Mouse (Mus musculus) hindbrain, embryonic 14.5 days (tissue): Measurements from ENCODE around the gene Spaca3. TPM values are rescaled to one million over a fixed set of nuclear protein-coding genes. Genes with fewer than 3 reads are reported as not detected.

Experiments used
- ATAC-seq: fragments of 200-750 bp; cut with Nextera tagmentation; 2 replicates; pipeline ENCODE4 v1.8.0; 2017; ENCODE audit warnings: moderate number of reproducible peaks, mild to moderate bottlenecking, moderate TSS enrichment, moderate library complexity; ENCODE audit not compliant: low FRiP score
- DNase-seq: peaks from one replicate; pipeline ENCODE4 v3.0.0-alpha.2; 2015; ENCODE audit warnings: low spot score
- H3K27ac ChIP-seq: fragments of 300-500 bp; sonication (generic); 2 replicates; pipeline ENCODE4 v1.5.1; 2014; ENCODE audit warnings: mild to moderate bottlenecking, moderate library complexity
- H3K27me3 ChIP-seq: fragments of 300-500 bp; sonication (generic); 2 replicates; pipeline ENCODE4 v1.6.1; 2014; ENCODE audit warnings: mild to moderate bottlenecking, low read length, mixed read lengths; ENCODE audit not compliant: control insufficient read depth, insufficient read depth
- H3K36me3 ChIP-seq: fragments of 300-500 bp; sonication (generic); replicated peaks from 2 replicates; pipeline ENCODE4 v1.6.1; 2014; ENCODE audit not compliant: control insufficient read depth, insufficient read depth
- H3K4me1 ChIP-seq: fragments of 300-500 bp; sonication (generic); replicated peaks from 2 replicates; pipeline ENCODE4 v1.6.1; 2014; ENCODE audit warnings: antibody characterized with exemption, low read length, mixed read lengths; ENCODE audit not compliant: control insufficient read depth, insufficient read depth
- H3K4me2 ChIP-seq: fragments of 300-500 bp; sonication (generic); replicated peaks from 2 replicates; pipeline ENCODE4 v1.6.1; 2014; ENCODE audit warnings: mild to moderate bottlenecking, moderate library complexity
- H3K4me3 ChIP-seq: fragments of 300-500 bp; sonication (generic); replicated peaks from 2 replicates; pipeline ENCODE4 v1.5.1; 2014; ENCODE audit warnings: mild to moderate bottlenecking, low read length
- H3K9ac ChIP-seq: fragments of 300-500 bp; sonication (generic); 2 replicates; pipeline ENCODE4 v1.6.1; 2014
- H3K9me3 ChIP-seq: fragments of 300-500 bp; sonication (generic); 2 replicates; pipeline ENCODE4 v1.6.1; 2016; ENCODE audit warnings: low read length; ENCODE audit not compliant: control insufficient read depth
- WGBS: fragments of 180-500 bp; shearing (Covaris S2); extraction: QIAGEN DNeasy Blood & Tissue Kit; methylation state at CpG from one replicate; pipeline ENCODE4 v1.1.7; 2014; 5-methylcytosine and 5-hydroxymethylcytosine counted together
- polyA plus RNA-seq: library from polyadenylated mRNA; unstranded; fragments of >200 nt; fragmentation: Nextera tagmentation; extraction: Ambion mirVana; gene quantifications from 2 replicates; pipeline ENCODE4 v1.2.1, GENCODE M21; 2014

Spaca3 gene
- polyA plus RNA-seq, 1 experiment from 2014 or later, result not detected

DNA sequence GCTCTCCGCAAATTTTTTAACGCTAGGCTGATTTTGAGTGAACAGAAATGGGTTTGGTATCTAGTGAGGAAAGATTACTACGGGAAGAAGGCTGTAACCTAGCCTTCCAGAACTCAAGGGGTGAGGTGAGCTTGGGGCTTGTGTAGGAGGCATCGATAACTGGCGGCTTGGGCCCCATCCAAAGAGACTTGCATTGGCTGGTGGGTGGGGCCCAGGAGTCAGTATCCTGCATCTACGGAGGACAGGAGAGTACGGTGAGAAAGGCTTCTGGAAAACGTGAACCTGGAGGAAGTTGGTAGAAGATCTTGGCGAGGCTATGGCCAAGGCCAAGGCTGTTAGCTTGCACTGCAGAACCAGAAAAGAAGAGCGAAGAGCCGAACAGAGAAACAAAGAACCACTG lies 3.7 kb upstream of the Spaca3 start:
- DNase-seq (no peak), ATAC-seq (no peak)
- Histone ChIP-seq H3K4me3 (no peak overlapping the region), H3K36me3 (no peaks in the 10 kb centered on the region), H3K4me2 (no peak overlapping the region), H3K9me3 (no peaks in the 10 kb centered on the region), H3K4me1 (no peaks in the 10 kb centered on the region; the same call in 1 of the 2 replicates), H3K9ac (no peak overlapping the region), H3K27me3 (no peaks in the 10 kb centered on the region), H3K27ac (no peak overlapping the region)
- 88% methylated on average over 11 of the region's 11 CpGs for WGBS

DNA sequence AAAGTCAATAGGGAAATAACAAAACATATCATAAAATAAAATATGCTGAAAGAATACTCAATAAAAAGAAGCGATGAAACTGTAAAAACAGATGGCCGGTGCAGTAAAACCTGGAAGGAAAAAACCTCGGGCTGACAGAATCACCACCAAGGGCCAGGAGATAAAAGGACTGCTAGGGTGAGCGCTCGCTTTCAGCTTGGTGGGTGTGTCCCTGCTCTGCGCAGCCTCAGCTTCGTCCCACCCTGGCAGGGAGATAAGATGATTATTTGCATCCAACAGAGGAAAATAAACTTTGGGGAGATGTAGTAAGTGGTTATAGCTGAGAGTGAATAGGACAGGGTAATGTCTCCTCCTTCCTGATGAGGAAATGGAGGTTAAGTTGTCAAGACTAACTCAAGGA lies 3.3 kb upstream of the Spaca3 start:
- DNase-seq, result no peak
- Histone ChIP-seq H3K9ac (no peak overlapping the region), H3K9me3 (no peaks in the 10 kb centered on the region), H3K4me1 (no peaks in the 10 kb centered on the region; the same call in 1 of the 2 replicates), H3K4me3 (no peak overlapping the region), H3K36me3 (no peaks in the 10 kb centered on the region), H3K27ac (no peak overlapping the region), H3K27me3 (no peaks in the 10 kb centered on the region), H3K4me2 (no peak overlapping the region)
- WGBS, result 72% methylated on average over 7 of the region's 7 CpGs
- ATAC-seq, result no peak

GRCm38 (mm10) chr11:80856827-80857226 lies 1.3 kb upstream of the Spaca3 start:
- H3K4me3 ChIP-seq, result no peak overlapping the region
- H3K36me3 ChIP-seq, result no peaks in the 10 kb centered on the region
- H3K4me1 ChIP-seq, result no peaks in the 10 kb centered on the region; the same call in 1 of the 2 replicates
- H3K27ac ChIP-seq, result no peak overlapping the region
- H3K4me2 ChIP-seq, result no peak overlapping the region
- ATAC-seq, result no peak
- WGBS, result 89% methylated on average over 2 of the region's 2 CpGs
- no peaks in the 10 kb centered on the region for H3K27me3 ChIP-seq
- DNase-seq, result no peak
- H3K9ac ChIP-seq, result no peak overlapping the region
- H3K9me3 ChIP-seq, result no peaks in the 10 kb centered on the region

DNA sequence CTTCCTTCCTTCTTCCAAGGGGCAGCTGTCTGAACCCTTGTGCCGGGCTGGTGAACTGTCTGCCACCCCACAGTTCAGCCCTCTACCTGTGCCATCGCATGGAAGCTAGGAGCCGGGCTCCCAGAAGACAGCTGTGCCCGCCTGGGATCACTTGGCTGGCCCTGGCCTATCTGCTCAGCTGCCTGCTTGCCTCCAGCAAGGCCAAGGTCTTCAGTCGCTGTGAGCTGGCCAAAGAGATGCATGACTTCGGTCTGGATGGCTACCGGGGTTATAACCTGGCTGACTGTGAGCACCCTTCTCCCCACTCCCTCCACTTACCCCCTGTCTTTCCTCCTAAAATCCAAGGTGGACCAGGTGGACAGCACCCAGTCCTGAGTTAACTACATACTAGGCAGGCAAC lies 4.8 kb downstream of the Spaca3 start:
- H3K9ac ChIP-seq, result no peak overlapping the region
- no peak overlapping the region for H3K27ac ChIP-seq
- H3K4me2 ChIP-seq, result no peak overlapping the region
- no peaks in the 10 kb centered on the region for H3K36me3 ChIP-seq
- WGBS, result 95% methylated on average over 7 of the region's 7 CpGs
- ATAC-seq (no peak), DNase-seq (no peak)
- H3K9me3 ChIP-seq, result no peaks in the 10 kb centered on the region
- no peak overlapping the region for H3K4me3 ChIP-seq
- H3K4me1 ChIP-seq, result no peaks in the 10 kb centered on the region
- no peaks in the 10 kb centered on the region for H3K27me3 ChIP-seq

DNA sequence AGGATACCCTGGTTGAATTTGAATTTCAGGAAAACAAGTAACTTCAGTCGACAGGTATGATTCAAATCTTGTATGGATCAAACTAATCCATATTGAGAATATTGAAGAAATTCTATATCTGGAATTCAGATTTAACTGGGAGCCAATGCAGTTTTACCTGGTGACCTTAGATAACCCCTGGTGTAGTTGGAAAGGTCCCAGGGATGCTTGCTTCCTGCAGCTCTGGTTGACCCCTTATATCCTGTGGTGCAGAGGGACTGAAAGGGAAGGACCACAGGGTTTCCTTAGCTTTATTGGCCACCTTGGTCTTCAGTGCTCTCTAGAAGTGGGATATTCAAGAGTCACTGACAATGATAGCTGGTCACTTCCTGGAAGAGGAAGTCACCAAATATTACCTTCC lies 9.9 kb downstream of the Spaca3 start:
- Histone ChIP-seq H3K9ac (no peak overlapping the region), H3K4me3 (no peak overlapping the region), H3K4me1 (no peaks in the 10 kb centered on the region), H3K27me3 (no peaks in the 10 kb centered on the region), H3K27ac (no peak overlapping the region), H3K4me2 (no peak overlapping the region), H3K36me3 (no peaks in the 10 kb centered on the region), H3K9me3 (no peaks in the 10 kb centered on the region)
- ATAC-seq (no peak), DNase-seq (no peak)
- WGBS, result 94% methylated on average over 1 of the region's 1 CpGs

- 65% methylated on average over 17 of the region's 17 CpGs for WGBS
- no peaks in the 10 kb centered on the region for H3K9me3 ChIP-seq
- ATAC-seq, result no peak
- H3K4me3 ChIP-seq, result no peak overlapping the region
- DNase-seq, result peak; percentile 39
- no peaks in the 10 kb centered on the region for H3K4me1 ChIP-seq
- H3K9ac ChIP-seq, result no peak overlapping the region
- no peak overlapping the region for H3K27ac ChIP-seq
- no peaks in the 10 kb centered on the region for H3K36me3 ChIP-seq
- H3K4me2 ChIP-seq, result no peak overlapping the region
- no peaks in the 10 kb centered on the region for H3K27me3 ChIP-seq
Observed at GRCm38 (mm10) chr11:80872509-80873474, 14.6 kb downstream of the Spaca3 start.

DNA sequence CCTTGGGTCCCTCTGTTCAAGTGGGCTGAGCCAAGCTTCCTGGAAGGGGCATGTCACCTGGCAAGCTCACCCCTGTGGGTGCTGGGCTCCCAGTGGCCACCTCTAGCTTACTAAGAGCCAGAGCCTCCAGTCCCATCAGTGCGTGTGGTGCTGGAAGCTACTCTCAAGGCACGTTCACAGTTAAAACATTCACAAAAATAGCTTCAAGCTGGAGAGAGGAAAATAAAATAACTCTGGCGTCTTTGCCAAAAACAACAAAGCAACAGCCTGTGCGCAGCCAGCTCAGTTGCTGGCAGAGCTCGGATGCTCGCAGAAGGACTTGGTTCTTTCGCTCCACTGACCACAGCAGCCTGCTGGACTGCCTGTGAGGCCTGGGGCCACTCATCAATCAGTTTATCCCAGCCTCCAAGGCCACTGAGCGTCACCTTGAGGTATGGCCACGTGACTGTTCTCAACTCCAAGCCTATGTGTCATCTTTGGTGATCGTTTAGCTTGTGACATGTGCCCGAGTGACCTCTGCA lies 19.0 kb downstream of the Spaca3 start:
- H3K27me3 ChIP-seq, result no peaks in the 10 kb centered on the region
- 0 out of 2 replicates have a peak overlapping the region, but pooled peaks have one; percentile 23 for H3K27ac ChIP-seq
- no peak overlapping the region for H3K4me3 ChIP-seq
- WGBS, result 57% methylated on average over 11 of the region's 11 CpGs
- no peaks in the 10 kb centered on the region for H3K9me3 ChIP-seq
- H3K4me1 ChIP-seq, result no peaks in the 10 kb centered on the region
- no peak overlapping the region for H3K4me2 ChIP-seq
- no peak overlapping the region for H3K9ac ChIP-seq
- ATAC-seq (no peak; the same call in 1 of the 2 replicates), DNase-seq (no peak)
- 0 out of 2 replicates have a peak, but pooled peaks cover 4% of the 10 kb centered on the region for H3K36me3 ChIP-seq

- no peaks in the 10 kb centered on the region for H3K27me3 ChIP-seq
- H3K9me3 ChIP-seq, result no peaks in the 10 kb centered on the region
- DNase-seq (no peak), ATAC-seq (no peak)
- 0 out of 2 replicates have a peak, but pooled peaks cover 4% of the 10 kb centered on the region for H3K36me3 ChIP-seq
- H3K4me2 ChIP-seq, result no peak overlapping the region
- WGBS, result 96% methylated on average over 2 of the region's 2 CpGs
- H3K4me3 ChIP-seq, result no peak overlapping the region
- no peaks in the 10 kb centered on the region for H3K4me1 ChIP-seq
- H3K9ac ChIP-seq, result no peak overlapping the region
- no peak overlapping the region for H3K27ac ChIP-seq
Observed at GRCm38 (mm10) chr11:80878026-80878425, 19.9 kb downstream of the Spaca3 start.

DNA sequence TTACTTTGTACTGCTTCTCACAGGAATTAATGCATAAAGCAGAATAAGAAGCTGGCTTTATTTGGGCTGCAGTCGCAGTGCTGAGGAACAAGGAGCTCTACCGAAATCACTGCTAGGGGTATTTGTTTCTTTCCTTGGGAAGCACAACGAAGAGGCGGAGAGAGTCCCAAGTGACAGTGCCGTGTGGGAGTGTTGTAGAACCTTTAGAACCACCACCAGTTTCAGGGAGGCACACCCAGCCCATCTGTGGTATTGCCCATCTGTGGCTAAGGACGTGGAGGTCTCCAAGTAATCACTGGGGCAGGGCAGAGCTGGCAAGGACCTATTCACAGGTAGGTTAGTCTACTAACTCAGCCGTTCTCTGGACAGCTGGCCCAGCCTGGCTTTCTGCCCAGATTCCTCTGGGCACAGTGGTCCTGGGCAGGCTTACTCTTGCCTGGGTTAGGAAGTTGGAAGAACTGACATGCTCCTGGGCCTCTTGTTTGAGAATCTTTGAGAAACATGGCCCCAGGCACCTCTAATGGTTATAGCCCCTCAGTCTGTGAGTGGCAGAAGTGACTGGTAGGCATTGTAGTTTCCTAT lies 24.2 kb downstream of the Spaca3 start:
- no peaks in the 10 kb centered on the region for H3K9me3 ChIP-seq
- 0 out of 2 replicates have a peak, but pooled peaks cover 4% of the 10 kb centered on the region for H3K36me3 ChIP-seq
- no peak overlapping the region for H3K4me2 ChIP-seq
- H3K27ac ChIP-seq, result no peak overlapping the region
- DNase-seq (no peak), ATAC-seq (no peak)
- no peaks in the 10 kb centered on the region for H3K4me1 ChIP-seq
- WGBS, result 82% methylated on average over 7 of the region's 7 CpGs
- H3K27me3 ChIP-seq, result no peaks in the 10 kb centered on the region
- no peak overlapping the region for H3K9ac ChIP-seq
- H3K4me3 ChIP-seq, result no peak overlapping the region
